Mouse (Mus musculus) heart, postnatal 0 days (tissue): ENCODE measurements at regions not wholly inside any gene's neighbourhood (a gene's known extent, or its start where the extent isn't known, plus 50 kb on each side); places are given as distances from the start of the nearest gene placed in this dataset.

Experiments used
- ATAC-seq: fragments of 200-750 bp; cut with Nextera tagmentation; 2 replicates; pipeline ENCODE4 v1.8.0; 2017; ENCODE audit warnings: low read depth, moderate number of reproducible peaks, moderate library complexity; ENCODE audit not compliant: insufficient read depth
- DNase-seq: peaks from one replicate; pipeline ENCODE4 v3.0.0-alpha.2; 2016; ENCODE audit warnings: low spot score
- H3K27ac ChIP-seq: fragments of 300-500 bp; sonication (generic); 2 replicates; pipeline ENCODE4 v1.5.1; 2014; ENCODE audit warnings: low read depth, mild to moderate bottlenecking
- H3K27me3 ChIP-seq: fragments of 300-500 bp; sonication (generic); 2 replicates; pipeline ENCODE4 v1.6.1; 2014; ENCODE audit warnings: low read length, mixed read lengths; ENCODE audit not compliant: control insufficient read depth, insufficient read depth
- H3K36me3 ChIP-seq: fragments of 300-500 bp; sonication (generic); replicated peaks from 2 replicates; pipeline ENCODE4 v1.6.1; 2014; ENCODE audit warnings: low read length, mixed read lengths; ENCODE audit not compliant: control insufficient read depth, insufficient read depth
- H3K4me1 ChIP-seq: fragments of 300-500 bp; sonication (generic); 2 replicates; pipeline ENCODE4 v1.6.1; 2014; ENCODE audit warnings: antibody characterized with exemption; ENCODE audit not compliant: control insufficient read depth, insufficient read depth
- H3K4me2 ChIP-seq: fragments of 300-500 bp; sonication (generic); 2 replicates; pipeline ENCODE4 v1.6.1; 2014; ENCODE audit warnings: low read depth, mild to moderate bottlenecking, low read length, moderate library complexity
- H3K4me3 ChIP-seq: fragments of 300-500 bp; sonication (generic); 2 replicates; pipeline ENCODE4 v1.5.1; 2014; ENCODE audit warnings: low read depth, low read length
- H3K9ac ChIP-seq: fragments of 300-500 bp; sonication (generic); replicated peaks from 2 replicates; pipeline ENCODE4 v1.6.1; 2014; ENCODE audit warnings: low read depth, low read length, mixed read lengths
- H3K9me3 ChIP-seq: fragments of 300-500 bp; sonication (generic); replicated peaks from 2 replicates; pipeline ENCODE4 v1.6.1; 2016; ENCODE audit warnings: low read length; ENCODE audit not compliant: control insufficient read depth
- CTCF ChIP-seq: IDR thresholded peaks from 2 replicates; pipeline ENCODE4 v1.5.1; 2016; ENCODE audit warnings: antibody characterized with exemption, control low read depth, low read depth
- EP300 ChIP-seq: IDR thresholded peaks from 2 replicates; pipeline ENCODE4 v1.6.1; 2016; ENCODE audit warnings: antibody characterized with exemption, low read depth
- WGBS: fragments of 180-500 bp; shearing (Covaris S2); extraction: QIAGEN DNeasy Blood & Tissue Kit; methylation state at CpG from one replicate; pipeline ENCODE4 v1.1.7; 2014; 5-methylcytosine and 5-hydroxymethylcytosine counted together

DNA sequence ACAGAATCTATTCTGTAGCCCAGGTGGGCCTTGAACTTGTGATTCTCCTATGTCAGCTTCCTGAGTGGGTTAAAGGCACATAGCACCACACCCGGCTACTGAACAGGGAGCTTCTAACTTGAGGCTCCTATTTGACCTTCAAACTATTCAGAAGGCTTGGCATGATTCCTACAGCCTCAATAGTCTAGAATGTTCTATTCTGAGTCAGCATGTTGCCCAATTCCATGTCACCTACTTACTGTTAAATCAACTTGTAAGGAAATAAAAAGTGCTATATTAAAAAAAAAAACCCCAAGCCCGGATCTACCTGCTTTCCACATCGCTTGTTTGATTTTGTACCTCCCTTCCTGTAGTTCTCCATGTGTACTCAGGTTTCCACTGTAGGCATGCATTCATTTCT lies 87.6 kb upstream of the Klf4 start:
- ATAC-seq: no peak

DNA sequence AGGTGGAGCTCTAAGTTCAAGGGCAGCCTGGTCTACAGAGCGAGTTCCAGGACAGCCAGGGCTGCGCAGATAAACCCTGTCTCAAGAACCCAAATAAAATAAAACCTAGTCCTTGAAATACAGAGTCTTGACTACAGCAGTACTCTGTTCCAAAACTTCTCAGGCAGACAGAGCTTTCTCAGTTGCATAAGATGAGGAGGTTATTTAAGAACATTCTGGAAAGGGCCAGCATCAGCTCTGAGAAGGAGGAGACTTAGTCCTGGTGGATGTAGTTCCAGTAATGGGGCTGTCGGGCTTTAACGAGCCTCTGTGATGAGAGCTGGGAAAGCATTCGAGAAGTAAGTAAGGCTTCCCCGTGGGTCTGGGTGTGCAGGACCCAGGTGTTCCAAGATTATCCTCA lies 83.5 kb upstream of the Klf4 start:
- Histone ChIP-seq H3K9me3 (no peaks in the 10 kb centered on the region), H3K36me3 (no peaks in the 10 kb centered on the region), H3K4me3 (no peak overlapping the region), H3K27me3 (no peaks in the 10 kb centered on the region), H3K4me2 (no peak overlapping the region), H3K4me1 (no peaks in the 10 kb centered on the region), H3K9ac (no peak overlapping the region), H3K27ac (no peak overlapping the region)
- no peak for DNase-seq
- 73% methylated on average over 6 of the region's 6 CpGs for WGBS
- no peak for ATAC-seq
- no peak for TF ChIP-seq EP300
- TF ChIP-seq CTCF: no peak

More for the DNA sequence above, 87.6 kb upstream of the Klf4 start:
- no peaks in the 10 kb centered on the region for H3K36me3 ChIP-seq
- 0 out of 2 replicates have a peak, but pooled peaks cover 8% of the 10 kb centered on the region for H3K4me1 ChIP-seq
- H3K27me3 ChIP-seq: no peaks in the 10 kb centered on the region
- no peak overlapping the region for H3K4me3 ChIP-seq
- TF ChIP-seq CTCF (no peak), EP300 (no peak)
- H3K9ac ChIP-seq: no peak overlapping the region
- H3K27ac ChIP-seq: no peak overlapping the region
- 77% methylated on average over 3 of the region's 3 CpGs for WGBS
- no peak overlapping the region for H3K4me2 ChIP-seq
- no peak for DNase-seq
- no peaks in the 10 kb centered on the region for H3K9me3 ChIP-seq

DNA sequence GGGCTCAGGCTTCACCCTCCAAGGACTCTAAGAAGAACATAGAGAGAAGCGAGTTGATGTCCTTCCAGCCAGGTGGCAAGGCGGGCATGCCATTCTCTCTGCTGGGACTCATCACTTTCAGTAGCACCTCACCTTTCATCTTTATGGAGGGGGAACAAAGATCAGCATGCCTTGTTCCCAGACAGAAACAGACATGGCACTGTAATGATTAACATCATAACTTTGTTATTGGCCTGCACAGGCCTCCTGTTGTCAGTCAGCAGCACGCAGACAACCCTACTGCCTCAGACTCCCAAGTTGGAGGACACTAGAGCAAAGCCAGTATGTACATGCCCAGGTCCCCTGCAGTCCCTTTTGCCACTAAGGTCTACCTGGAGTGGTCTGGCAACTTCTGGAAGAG lies 81.3 kb upstream of the Klf4 start:
- 88% methylated on average over 3 of the region's 3 CpGs for WGBS

GRCm38 (mm10) chr4:55610998-55611397 lies 78.7 kb upstream of the Klf4 start:
- TF ChIP-seq CTCF: no peak
- no peak for TF ChIP-seq EP300
- H3K9me3 ChIP-seq: no peaks in the 10 kb centered on the region
- no peak overlapping the region for H3K4me3 ChIP-seq
- no peak overlapping the region for H3K27ac ChIP-seq
- no peaks in the 10 kb centered on the region for H3K27me3 ChIP-seq
- no peak overlapping the region for H3K4me2 ChIP-seq
- no peaks in the 10 kb centered on the region for H3K36me3 ChIP-seq
- ATAC-seq: no peak
- DNase-seq: no peak
- WGBS: 82% methylated on average over 4 of the region's 4 CpGs
- no peaks in the 10 kb centered on the region for H3K4me1 ChIP-seq
- no peak overlapping the region for H3K9ac ChIP-seq

More for the DNA sequence above, 81.3 kb upstream of the Klf4 start:
- ATAC-seq (no peak), DNase-seq (no peak)
- Histone ChIP-seq H3K4me3 (no peak overlapping the region), H3K27me3 (no peaks in the 10 kb centered on the region), H3K9me3 (no peaks in the 10 kb centered on the region), H3K4me2 (no peak overlapping the region), H3K4me1 (no peaks in the 10 kb centered on the region), H3K27ac (no peak overlapping the region), H3K36me3 (no peaks in the 10 kb centered on the region), H3K9ac (no peak overlapping the region)
- TF ChIP-seq CTCF: no peak
- TF ChIP-seq EP300: no peak

DNA sequence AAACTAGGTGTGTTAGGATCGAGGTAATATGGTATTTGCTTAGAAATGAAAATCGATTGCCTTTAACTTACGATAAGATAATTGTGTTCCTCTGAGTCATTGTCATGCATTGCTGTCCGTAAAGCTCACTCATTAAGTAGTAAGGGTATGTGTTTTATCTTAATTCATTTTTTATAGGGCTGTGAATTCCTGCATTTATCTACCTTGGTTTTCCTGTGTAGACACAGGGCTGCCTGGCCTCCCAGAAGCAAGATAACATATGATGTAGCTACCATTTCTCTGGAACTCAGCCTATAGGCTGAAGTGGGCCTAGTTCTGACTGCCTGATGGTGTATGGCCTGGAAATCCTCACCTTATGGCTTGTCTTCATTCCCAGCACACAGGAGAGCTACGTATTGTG lies 76.9 kb upstream of the Klf4 start:
- Histone ChIP-seq H3K27me3 (no peaks in the 10 kb centered on the region), H3K4me1 (no peaks in the 10 kb centered on the region), H3K4me3 (no peak overlapping the region), H3K27ac (no peak overlapping the region), H3K9me3 (no peaks in the 10 kb centered on the region), H3K4me2 (no peak overlapping the region), H3K36me3 (no peaks in the 10 kb centered on the region), H3K9ac (no peak overlapping the region)
- WGBS: 73% methylated on average over 5 of the region's 5 CpGs
- TF ChIP-seq EP300: no peak
- no peak for TF ChIP-seq CTCF
- ATAC-seq (no peak), DNase-seq (no peak)

DNA sequence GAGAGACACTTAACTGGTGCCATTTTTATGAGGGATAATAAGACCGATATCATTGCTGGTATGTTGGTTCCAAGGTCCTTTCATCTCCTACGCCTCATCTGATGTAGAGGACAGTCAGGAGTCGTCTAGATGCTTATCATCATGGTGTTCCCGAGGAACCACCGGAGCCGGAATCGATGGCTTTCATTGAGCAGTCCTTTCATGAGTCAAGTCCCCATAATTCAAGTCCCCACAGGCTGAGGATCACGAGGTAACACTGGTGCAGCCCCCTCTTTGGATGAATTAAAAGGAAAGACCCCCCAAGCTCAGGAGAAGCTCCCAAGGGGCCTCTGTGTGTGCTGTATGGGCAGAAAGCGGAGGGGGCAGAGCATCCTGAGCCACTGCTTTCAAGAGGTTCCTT lies 73.3 kb upstream of the Klf4 start:
- 0 out of 2 replicates have a peak overlapping the region, but pooled peaks have one; percentile 28 for H3K27ac ChIP-seq
- no peaks in the 10 kb centered on the region for H3K36me3 ChIP-seq
- 86% methylated on average over 9 of the region's 9 CpGs for WGBS
- no peak for DNase-seq
- H3K9ac ChIP-seq: no peak overlapping the region
- H3K27me3 ChIP-seq: no peaks in the 10 kb centered on the region
- no peak for ATAC-seq
- no peaks in the 10 kb centered on the region for H3K9me3 ChIP-seq
- H3K4me3 ChIP-seq: no peak overlapping the region
- TF ChIP-seq EP300 (no peak), CTCF (no peak)
- H3K4me2 ChIP-seq: no peak overlapping the region
- H3K4me1 ChIP-seq: no peaks in the 10 kb centered on the region
